38 mouse cellular contexts compared by ENCODE assay signal in genomic region chr1:173579921-173580585, GRCm38 (mm10). TPM values are rescaled to one million over a fixed set of nuclear protein-coding genes. Genes with fewer than 3 reads are reported as not detected.
"Had no signal": no experiment of that assay in that cellular context is flagged by ENCODE, and none has a peak within 500 bp of the region (broad histone marks: within the 10 kb centered on the region; RNA-seq: fewer than 3 reads in every experiment).

No protein-coding gene starts in this region.

- H3K36me3 ChIP-seq: embryonic facial prominence, embryonic 10.5 days; embryonic facial prominence, embryonic 12.5 days; embryonic facial prominence, embryonic 13.5 days; embryonic facial prominence, embryonic 15.5 days; forebrain, embryonic 10.5 days; forebrain, embryonic 12.5 days; forebrain, embryonic 15.5 days; heart, embryonic 10.5 days had no signal

- H3K27me3 ChIP-seq: embryonic facial prominence, embryonic 12.5 days; embryonic facial prominence, embryonic 13.5 days; embryonic facial prominence, embryonic 15.5 days; forebrain, embryonic 12.5 days; forebrain, embryonic 13.5 days; forebrain, embryonic 15.5 days had no signal

- DNase-seq: cerebellum, adult 9-11 months; cerebellum, postnatal 10 days; cerebellum, postnatal 14 days; cerebellum, postnatal 25 days; cerebellum, postnatal 36 days; embryo, embryonic 11 days; forebrain, postnatal 0 days; gastrocnemius, adult 2 months; gastrocnemius, postnatal 10 days; gastrocnemius, postnatal 14 days; gastrocnemius, postnatal 25 days; gastrocnemius, postnatal 36 days; heart, adult 11 months; heart, adult 18-20 months; heart, adult 2 months had no signal

- H3K4me2 ChIP-seq: embryonic facial prominence, embryonic 12.5 days; embryonic facial prominence, embryonic 13.5 days; embryonic facial prominence, embryonic 15.5 days; forebrain, embryonic 12.5 days; forebrain, embryonic 13.5 days; forebrain, embryonic 15.5 days had no signal

- H3K9ac ChIP-seq: embryonic facial prominence, embryonic 12.5 days; embryonic facial prominence, embryonic 13.5 days; embryonic facial prominence, embryonic 15.5 days; forebrain, embryonic 12.5 days; forebrain, embryonic 13.5 days; forebrain, embryonic 15.5 days; forebrain, postnatal 0 days had no signal

- H3K4me3 ChIP-seq: embryonic facial prominence, embryonic 10.5 days; embryonic facial prominence, embryonic 12.5 days; embryonic facial prominence, embryonic 13.5 days; embryonic facial prominence, embryonic 15.5 days; erythroblast, embryonic 14.5 days; forebrain, embryonic 10.5 days; forebrain, embryonic 12.5 days; forebrain, embryonic 13.5 days; forebrain, embryonic 15.5 days; gastrocnemius, adult 2 months; heart, adult 2 months; heart, embryonic 10.5 days had no signal

- H3K27ac ChIP-seq: embryonic facial prominence, embryonic 10.5 days; embryonic facial prominence, embryonic 12.5 days; embryonic facial prominence, embryonic 13.5 days; embryonic facial prominence, embryonic 15.5 days; forebrain, embryonic 10.5 days; forebrain, embryonic 12.5 days; forebrain, embryonic 13.5 days; forebrain, embryonic 15.5 days; gastrocnemius, adult 2 months; heart, adult 2 months; heart, embryonic 10.5 days had no signal

- H3K4me1 ChIP-seq: embryonic facial prominence, embryonic 10.5 days; embryonic facial prominence, embryonic 12.5 days; embryonic facial prominence, embryonic 13.5 days; embryonic facial prominence, embryonic 15.5 days; forebrain, embryonic 10.5 days; forebrain, embryonic 12.5 days; forebrain, embryonic 13.5 days; forebrain, embryonic 15.5 days; heart, embryonic 10.5 days had no signal

RNA-seq across cellular contexts. Expression of gene Ifi213, which starts 19.0 kb away (rescaled TPM):
- total RNA-seq: gastrocnemius, adult 18-20 months; gastrocnemius, adult 2 months; gastrocnemius, adult 8-10 months; gastrocnemius, postnatal 10 days; gastrocnemius, postnatal 14 days; gastrocnemius, postnatal 36 days; gastrocnemius, postnatal 4 days; granulocyte monocyte progenitor cell, adult 5-6 weeks had no signal
- polyA plus RNA-seq: embryonic facial prominence, embryonic 10.5 days; embryonic facial prominence, embryonic 11.5 days; embryonic facial prominence, embryonic 12.5 days; embryonic facial prominence, embryonic 13.5 days; erythroblast, embryonic 14.5 days; forebrain, embryonic 10.5 days; forebrain, embryonic 11.5 days; forebrain, embryonic 12.5 days; forebrain, embryonic 13.5 days; forebrain, embryonic 14.5 days; forebrain, embryonic 15.5 days; forebrain, embryonic 16.5 days; heart, embryonic 10.5 days had no signal

RNA-seq across cellular contexts. Expression of gene Ifi214, which starts 44.3 kb away (rescaled TPM):
- total RNA-seq: common myeloid progenitor, adult 5-6 weeks; forebrain, postnatal 0 days; gastrocnemius, adult 18-20 months; gastrocnemius, adult 2 months; gastrocnemius, adult 8-10 months; gastrocnemius, postnatal 10 days; gastrocnemius, postnatal 14 days; gastrocnemius, postnatal 25 days; gastrocnemius, postnatal 36 days; gastrocnemius, postnatal 4 days; heart, adult 8-10 months had no signal
- polyA plus RNA-seq: cortical plate, adult 2 months; embryonic facial prominence, embryonic 10.5 days; embryonic facial prominence, embryonic 11.5 days; embryonic facial prominence, embryonic 12.5 days; embryonic facial prominence, embryonic 13.5 days; embryonic facial prominence, embryonic 14.5 days; embryonic facial prominence, embryonic 15.5 days; erythroblast, embryonic 14.5 days; forebrain, embryonic 10.5 days; forebrain, embryonic 11.5 days; forebrain, embryonic 12.5 days; forebrain, embryonic 13.5 days; forebrain, embryonic 14.5 days; forebrain, embryonic 15.5 days; forebrain, embryonic 16.5 days; forebrain, postnatal 0 days; gonadal fat pad, adult 2 months; heart, embryonic 10.5 days had no signal

RNA-seq across cellular contexts. Expression of gene Ifi209, which starts 50.7 kb away (rescaled TPM):
- total RNA-seq: gastrocnemius, adult 18-20 months had no signal
- polyA plus RNA-seq: embryonic facial prominence, embryonic 11.5 days; erythroblast, embryonic 14.5 days; forebrain, embryonic 10.5 days; forebrain, embryonic 12.5 days; forebrain, embryonic 13.5 days had no signal
